Mouse (Mus musculus) adrenal gland, postnatal 10 days (tissue): ENCODE results near the gene Cacna1e. TPM values are rescaled to one million over a fixed set of nuclear protein-coding genes. Genes with fewer than 3 reads are reported as not detected.

Source experiments
- DNase-seq: peaks from one replicate; pipeline ENCODE4 v3.0.0; 2021; ENCODE audit warnings: mixed read lengths
- total RNA-seq, 2 experiments: library from RNA; stranded (reverse); gene quantifications; 2 replicates each; pipeline ENCODE4 v1.2.3; 2021

Gene Cacna1e
- total RNA-seq, 2 experiments from 2014 or later, result 0.87 to 1.8 TPM

DNA sequence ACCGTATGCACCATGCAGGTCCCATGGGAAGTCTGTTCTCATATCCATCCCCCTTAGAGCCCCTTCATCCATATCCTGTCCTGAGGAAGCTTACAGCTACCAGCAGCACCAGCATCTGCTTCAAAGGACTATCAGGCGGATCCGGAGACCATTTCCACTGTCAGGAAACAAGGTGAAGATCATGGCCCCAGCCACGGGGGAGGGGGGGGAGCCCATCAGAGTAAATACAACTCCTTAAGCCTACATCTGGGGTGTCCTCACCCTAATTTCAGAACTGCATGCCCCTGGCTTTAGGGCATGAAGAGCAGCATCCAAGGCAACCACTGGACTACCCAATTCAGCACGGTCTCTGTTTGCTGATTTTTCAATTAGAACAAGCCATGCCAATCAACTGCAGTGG is 47.8 kb downstream of the Cacna1e start:
- no peak for DNase-seq

DNA sequence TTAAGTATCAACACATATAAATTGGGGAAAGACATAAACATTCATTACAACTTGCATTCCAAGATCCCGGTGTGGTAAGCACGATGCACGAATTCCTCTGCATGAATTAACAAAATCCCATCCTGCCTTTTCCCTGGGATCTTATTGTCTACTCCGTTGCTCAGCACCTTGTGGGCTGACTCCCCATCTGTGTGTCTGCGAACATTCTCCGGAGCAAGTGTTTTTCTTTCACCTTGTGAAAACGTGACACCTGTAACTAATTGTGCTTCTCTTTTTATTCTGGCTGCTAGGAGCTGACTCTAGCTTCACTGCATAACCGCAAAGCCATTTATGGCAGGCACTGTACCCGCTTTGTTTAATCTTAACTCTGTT is 52.1 kb downstream of the Cacna1e start:
- DNase-seq, result no peak

DNA sequence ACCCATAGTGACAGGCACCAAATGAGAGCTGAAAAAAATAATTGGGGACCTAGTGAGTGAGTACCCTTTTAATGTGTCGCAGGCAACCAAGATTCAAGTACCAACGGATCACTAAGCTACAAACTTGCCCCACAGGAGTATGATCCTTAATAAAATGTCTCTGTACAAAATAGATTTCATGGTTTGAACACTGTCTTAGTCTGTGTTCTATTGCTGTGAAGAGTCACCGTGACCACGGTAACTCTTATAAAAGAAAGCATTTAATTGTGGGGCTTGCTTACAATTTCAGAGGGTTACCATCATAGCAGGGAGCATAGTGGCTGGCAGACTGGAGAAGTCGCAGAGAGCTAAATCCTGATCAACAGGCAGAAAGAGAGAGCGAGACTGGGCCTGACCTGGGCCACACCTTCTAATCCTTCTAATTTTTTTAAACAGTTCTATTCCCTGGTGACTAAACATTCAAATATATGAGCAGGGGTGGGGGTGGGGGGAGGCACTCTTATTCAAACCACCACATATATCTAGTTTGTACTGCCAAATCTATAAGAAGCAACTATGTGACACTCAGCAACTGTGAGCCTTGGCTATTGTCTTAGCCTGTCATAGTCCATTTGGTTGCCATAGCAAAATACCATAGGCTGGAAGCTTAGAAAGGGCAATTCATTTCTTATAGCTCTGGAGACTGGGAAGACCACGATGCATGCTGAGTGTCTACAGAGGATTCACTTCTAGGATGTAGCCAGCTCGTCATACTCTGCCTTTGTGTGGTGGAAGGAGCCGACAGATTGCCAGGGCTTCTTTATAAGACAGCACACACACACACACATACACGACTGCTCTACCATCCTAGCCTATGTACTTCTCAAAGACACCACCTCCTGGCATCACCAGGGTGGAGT is 52.8 kb downstream of the Cacna1e start:
- no peak for DNase-seq

DNA sequence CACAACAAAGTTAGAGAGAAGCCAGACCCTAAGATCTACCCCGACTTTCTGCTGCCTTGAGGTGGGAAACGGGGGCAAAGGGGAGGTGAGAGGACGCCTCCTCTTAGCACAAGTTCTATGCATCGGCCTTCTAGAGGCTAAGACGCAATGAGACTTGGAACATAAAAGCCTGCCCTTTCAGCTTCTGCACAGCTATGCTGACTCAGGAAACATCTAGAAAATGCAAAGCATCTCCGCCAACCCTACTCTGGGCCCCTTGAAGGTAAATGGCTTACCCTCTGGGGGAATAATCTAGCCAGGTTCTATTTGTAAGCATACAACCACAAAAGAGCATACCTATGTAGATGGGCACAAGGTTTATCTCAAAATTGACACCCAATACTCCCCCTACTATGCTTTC is 54.2 kb downstream of the Cacna1e start:
- DNase-seq, result no peak

DNA sequence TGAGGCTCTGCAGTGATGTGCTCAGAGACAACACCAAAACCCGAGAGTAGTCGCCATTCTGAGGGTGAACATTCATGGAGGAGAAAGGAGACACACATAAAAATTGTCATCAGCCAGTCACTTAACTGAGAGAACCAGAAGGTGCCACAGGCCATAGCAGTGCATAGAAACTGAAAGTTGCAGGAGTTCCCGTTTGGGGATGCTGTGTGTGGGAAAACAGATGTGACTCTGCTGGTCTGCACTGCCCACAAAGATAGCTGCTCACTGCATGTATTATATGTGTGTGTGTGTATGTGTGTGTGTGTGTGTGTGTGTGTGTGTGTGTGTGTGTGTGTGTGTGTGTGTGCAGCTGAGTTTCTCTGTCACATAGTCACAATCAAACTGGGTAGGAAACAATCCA is 61.2 kb downstream of the Cacna1e start:
- no peak for DNase-seq

DNA sequence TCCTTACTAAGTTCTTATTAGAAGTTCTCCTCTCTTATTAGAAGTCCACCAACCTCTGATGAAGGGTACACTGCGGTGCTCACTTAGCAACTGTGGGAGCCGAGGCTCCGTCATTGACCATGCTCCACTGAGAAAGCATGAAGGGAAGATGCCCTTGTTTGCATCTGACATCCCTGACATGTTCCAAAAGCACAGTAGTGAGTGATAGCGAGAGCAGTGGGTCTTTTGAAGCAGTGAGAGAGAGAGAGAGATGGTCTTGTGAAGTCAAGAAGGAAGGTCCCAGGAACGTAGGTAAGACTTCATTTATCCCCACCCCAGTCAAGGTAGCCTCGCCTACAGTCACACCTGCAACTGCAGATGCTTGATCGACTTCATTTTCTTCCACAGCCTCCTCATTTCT is 63.9 kb downstream of the Cacna1e start:
- no peak for DNase-seq

DNA sequence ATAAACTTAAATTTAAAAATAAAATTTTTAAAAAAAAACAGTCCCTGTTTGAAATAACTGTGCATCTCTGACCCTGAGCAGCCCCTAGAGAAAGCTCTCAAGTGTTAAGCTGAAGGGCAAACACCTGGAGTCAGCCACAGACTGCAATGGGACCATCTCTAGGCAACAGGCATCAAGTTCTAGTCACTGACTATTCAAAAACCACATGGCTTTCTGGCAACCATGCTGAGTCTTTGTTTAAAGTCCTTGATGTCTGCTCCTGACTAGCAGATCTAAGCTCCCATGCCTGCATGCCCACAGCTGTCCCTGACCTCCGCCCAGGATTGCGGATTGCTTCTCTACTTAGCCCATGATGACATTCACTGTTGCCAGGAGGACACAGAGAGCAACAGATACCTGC is 64.3 kb downstream of the Cacna1e start:
- DNase-seq, result no peak

DNA sequence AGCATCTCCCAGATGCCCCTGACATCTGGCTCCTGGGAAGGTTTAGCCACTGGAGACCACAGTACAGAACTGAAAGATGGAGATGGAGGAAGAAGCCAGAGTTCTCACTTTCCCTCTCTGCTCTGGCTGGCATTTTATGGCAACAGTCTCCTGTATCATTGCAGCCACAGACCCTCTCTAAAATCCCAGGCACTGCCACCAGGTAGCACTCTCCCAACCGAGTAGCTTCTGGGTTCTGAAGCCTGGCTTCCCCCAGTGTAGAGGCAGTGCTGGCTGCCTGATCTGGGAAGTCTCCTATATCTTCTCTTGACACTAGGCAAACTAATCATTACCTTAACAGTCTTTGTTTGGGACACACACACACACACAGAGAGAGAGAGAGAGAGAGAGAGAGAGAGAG is 65.6 kb downstream of the Cacna1e start:
- DNase-seq, result no peak

DNA sequence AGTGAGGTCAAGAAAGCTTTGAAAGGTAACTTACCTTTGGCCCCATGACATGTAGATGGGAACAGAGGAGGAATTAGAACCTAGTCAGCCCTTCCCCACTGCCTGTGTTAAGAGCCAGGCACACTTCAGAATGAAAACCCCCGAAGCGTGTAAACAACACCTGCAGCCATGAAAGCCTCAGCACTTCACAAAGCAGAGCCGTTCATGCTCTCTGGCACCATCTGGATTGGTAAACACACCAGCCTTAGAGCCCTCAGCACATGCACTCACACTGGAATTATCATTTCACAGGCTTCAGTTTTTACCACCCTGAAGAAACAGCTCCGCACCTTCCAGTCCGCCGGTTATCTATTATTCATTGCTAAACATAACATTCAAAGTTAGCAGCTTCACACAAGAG is 67.5 kb downstream of the Cacna1e start:
- no peak for DNase-seq

DNA sequence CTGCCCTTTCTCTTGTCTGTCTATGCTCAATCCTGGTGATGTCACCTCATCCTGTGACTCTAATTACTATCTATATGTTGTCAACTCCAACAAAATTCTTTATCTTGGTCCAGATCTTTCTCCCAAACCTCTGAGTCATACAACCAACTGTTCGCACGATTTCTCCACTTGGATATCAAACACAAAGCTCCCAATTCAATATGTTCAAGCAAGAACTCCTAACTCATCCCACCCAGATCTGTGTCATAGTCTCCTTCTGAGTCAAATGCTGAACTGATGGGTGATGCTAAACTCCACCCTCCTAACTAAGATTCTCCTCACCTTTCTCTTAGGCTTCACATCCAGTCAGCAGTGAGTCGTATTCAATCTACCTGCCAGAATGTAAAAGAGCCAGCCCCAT is 68.0 kb downstream of the Cacna1e start:
- DNase-seq, result no peak

DNA sequence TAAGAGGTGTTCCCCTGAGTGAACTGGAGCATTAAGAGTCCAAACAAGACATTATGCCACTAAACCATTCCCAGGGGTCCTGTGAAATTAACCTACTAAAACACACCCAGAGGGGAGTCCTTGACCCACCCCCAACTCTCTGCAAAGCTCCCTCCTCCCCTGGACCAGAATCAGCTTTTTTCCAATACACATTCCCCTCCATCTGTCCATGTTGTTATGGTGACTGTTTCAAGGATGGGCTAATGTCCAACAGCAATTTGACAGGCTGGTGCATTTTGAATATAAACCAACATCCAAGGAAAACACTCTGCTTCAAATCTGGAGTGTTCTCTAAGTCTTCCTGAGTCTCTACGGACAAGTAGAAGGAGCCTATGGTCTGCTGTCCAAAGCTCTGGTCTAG is 78.6 kb downstream of the Cacna1e start:
- no peak for DNase-seq

DNA sequence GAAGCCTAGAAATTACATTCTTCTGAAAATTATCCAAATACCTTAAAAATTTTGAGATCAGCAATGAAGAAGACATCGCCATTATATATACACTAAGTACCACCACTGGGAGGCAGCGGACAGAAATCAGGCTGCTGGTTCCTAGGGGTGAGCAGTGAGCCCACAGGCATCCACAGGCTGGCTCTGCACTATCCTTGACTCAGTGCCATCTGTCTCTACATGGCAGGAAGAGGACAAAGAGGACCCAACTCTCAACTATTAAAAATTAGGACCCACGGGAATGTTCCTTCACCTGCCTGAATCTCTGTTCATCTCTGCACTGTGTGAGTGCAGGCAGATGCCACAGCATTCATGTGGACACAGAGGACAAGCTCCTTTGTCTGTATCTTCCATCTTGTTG is 79.3 kb downstream of the Cacna1e start:
- DNase-seq, result no peak

DNA sequence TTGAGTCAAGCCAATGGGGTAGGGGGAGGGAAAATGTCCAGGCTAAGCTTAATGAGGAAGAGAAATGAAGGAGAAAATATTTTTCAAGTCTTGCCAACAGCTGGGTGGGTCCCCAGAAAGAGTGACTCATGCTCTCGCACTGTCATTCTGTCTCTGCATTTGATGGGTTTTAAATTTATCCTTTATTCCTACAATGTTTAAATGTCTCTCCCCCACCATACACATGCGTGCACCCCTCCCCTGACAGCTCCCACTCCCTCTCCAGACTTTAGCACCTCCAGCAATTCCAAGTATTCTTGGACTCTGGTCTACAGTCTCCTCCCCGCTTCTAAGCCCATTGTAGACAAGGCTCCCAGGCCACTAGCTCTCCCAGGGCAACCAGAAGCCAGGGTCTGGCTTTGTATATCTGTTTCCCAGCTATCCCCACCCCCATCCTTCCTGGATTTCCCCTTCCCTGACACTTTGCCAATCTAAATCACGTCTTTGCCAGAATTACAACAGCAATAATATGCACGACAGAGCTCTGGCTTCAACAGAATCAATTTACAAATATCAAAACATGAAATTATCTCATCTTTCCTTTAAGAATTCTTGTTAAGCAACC is 81.9 kb downstream of the Cacna1e start:
- no peak for DNase-seq

DNA sequence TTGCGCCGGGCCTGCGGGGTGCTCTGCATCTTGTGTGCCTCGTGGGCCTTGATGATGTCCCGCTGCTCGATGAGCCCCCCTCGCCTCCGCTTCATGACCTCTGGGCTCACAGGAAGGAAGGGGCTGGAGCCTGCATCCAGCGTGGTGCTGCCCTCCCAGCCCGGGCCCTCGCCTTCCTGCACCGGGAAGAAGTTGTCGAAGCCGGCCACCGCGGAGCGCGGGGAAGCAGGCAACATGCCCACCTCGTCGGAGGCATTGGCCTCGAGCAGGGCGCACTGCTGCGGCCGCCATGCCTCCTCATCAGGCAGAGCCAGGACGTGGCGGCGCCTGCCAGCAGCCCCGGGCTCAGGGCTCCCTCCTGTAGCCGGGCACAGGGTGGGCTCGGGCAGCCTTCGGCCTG is 85.0 kb downstream of the Cacna1e start:
- no peak for DNase-seq

DNA sequence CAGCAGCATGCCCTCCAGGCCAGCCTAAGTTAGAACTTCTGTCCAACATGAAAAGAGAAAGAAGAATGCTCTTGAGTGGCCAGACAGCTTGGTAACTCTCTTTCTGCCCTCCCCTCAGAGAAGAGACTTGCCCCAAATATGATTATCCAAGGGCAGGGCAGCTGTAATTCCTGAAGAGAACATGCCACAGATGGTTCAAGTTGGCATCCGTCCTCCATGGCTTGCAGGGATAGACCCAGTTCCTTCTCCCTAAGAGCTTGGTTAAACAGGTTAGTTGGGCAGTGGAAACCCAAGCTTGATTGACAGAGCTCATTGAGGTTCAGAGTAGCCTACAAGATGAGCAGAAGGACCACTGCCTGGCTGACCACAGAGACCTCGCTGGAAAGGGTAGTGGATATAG is 85.5 kb downstream of the Cacna1e start:
- no peak for DNase-seq

DNA sequence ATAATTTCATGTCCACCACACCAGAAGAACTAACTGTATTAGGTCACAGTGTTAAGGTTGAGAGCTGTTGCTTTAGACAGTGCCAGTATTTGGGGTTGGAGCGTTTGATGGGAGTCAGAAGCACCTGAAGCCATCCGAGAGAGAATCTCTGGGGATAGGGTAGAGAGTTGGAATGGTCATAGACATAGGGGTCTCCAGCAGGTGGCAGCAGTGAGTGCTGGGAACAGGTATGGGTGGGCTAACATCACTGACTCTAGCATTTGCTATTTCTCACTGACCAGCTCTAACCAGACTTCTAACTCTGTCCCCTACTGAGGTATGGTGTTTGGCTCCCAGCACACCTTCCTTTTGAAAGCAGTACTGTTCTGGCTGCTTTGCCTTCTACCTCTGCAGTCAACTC is 87.6 kb downstream of the Cacna1e start:
- DNase-seq, result peak; percentile 55

DNA sequence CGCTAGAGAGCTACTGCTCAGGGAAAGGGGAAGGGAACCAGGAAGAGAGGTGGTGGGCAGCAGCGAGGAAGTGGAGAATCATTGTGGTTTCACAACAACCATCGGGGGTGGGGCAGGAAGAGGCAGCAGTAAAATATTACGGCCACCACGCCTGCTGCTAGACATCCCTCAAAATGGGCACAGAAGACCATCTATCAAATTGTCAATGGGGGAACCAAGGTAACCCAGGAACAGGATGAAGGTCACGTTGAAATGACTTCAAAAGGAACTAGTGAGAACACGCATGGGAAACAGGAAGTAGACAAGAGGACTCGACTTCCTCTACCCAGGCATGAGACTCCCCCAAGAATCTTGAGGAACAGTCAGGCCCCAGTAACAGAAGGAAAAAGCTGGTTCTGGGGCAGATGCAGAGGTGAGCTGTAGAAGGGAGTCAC is 89.8 kb downstream of the Cacna1e start:
- no peak for DNase-seq

DNA sequence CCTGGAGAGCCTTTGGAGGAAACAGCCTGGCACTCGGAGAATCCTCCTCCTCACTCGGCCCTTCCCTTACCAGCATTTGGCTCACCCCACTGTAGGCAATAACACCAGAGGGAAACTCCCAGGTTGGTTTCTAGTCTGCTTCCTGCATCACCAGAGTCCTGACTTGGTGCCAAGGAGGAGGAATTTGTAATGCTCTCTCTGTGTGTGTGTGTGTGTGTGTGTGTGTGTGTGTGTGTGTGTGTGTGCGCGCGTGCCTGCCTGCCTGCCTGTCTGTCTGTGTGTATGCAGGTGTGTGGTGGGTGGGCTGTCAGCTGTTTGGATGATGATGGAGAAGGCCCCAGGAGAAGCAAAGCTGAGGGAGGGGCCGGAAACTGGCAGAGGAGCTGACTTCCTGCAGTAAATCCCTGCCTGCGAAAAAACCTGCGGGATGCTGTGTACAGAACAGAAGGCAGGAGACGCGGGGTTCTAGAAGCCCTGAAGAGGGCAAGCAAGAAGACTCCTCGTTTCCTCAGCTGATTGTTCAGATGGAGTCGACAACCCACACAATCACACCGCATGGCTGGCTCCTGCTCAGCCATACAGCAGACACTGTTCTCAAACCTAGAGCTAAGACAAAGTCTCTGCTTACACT is 92.6 kb downstream of the Cacna1e start:
- DNase-seq, result peak; percentile 7

DNA sequence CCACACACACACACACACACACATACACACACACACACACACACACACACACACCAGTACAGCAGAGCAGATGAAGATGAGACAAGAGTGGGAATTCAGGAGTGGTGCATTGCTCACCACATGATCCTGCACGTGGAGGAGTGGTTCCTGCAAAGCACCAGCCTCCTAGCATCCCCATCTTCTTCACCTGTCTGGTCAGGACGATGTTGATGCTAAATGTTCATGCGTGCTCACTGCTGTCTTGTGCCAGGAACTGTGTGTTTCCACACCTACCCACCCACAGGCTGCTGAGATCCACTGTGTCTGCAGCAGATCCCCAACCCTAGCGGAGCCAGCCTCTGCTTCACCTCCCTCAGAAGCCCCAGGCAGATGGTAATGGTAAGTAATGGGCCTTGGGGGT is 95.8 kb downstream of the Cacna1e start:
- no peak for DNase-seq

DNA sequence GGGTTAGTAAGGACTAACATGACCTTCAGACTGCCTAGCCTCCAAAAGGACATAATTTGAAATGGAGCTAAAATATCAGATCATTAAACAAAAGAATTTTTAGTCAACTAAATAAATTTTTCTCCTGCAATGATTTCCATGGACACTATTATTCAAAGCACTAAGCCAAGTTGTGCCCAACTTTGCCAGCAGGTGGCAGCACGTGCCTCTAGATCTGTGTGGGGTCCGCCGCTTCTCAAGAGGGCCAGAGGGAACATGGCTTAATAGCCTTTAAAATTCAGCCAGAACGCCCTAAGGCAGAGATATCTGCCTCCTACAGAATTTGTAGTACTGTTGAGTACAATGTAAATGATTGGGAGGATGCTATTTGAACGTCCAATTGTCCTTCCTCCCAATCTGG is 96.2 kb downstream of the Cacna1e start:
- peak; percentile 86 for DNase-seq

DNA sequence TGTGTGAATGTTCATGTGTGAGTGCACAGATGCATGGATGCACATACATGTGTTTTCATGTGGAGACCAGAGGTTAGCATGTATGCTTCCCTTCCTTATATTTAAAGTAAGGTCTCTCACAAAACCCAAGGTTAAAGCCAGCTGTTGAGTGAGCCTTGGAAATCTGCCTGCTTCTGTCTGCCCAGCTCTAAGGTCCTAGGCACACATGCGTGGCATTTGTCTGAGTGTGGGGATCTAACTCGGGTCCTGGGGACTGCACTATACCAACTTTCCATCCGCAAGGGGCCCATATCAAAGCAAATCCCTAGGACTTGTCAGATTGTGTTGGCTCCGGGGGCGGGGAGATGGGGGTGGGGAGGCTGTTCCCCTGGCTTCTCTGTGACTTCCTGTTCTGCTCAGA is 96.9 kb downstream of the Cacna1e start:
- no peak for DNase-seq

DNA sequence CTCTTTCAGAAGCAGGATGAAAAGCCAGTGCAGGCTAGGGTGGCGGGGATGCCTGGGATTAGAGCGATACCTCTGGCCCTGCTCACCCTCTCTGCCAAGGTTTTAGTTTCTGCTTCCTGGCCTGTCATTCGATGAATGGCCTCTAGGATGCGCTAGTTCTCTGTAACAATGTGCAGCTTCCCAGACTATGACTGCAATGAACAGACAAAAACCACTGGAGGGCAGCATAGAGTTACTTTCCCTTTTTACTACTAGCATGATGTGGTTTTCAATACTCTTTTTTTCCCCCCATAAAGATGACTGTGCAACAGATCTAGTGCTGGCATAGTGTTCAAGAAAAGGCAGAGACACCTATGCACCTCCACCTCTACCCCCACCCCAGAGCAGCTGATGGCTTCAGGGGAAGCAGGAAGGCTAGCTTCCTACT is 98.0 kb downstream of the Cacna1e start:
- DNase-seq, result peak; percentile 84

DNA sequence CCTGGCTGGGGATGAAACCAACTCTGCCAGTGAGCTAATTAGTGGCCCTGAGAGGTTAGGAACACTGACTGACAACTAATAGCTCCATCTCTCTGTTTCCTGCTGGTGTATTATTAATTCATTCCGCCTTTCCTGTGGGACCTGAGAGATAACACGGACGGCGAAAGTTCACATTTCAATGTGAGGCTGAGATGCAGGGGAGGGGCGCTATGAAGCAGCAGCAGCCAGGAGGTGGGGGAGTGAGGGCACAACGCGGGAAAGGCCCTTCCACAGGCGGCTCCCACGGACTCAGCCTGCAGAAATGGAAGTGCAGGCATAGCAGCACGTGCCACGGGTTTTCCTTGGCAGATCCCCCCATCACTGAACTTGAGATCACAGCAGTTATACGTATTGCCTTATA is 99.4 kb downstream of the Cacna1e start:
- no peak for DNase-seq

DNA sequence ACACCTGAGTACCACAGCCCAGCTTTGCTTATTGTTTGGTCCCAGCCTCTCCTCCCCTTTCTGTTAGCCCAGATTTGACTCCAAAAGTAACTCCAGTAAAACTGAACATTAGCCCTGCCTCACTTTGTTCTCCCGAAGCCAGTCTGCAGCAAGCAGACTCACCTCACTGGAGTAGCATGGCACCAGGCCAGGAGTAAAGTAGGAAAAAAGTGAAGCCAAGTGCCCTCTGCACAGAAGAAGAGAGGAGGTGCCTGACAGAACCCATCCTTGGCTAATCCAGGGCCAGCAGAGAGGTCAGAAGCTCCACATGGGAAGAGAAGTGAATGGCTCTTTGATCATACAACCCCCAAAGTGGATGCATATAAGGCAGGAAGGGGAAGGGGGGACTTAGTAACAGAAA is 100.8 kb downstream of the Cacna1e start:
- DNase-seq, result no peak
